Mouse (Mus musculus) neural tube, embryonic 14.5 days (tissue): ENCODE results near the gene S1pr3. TPM values are rescaled to one million over a fixed set of nuclear protein-coding genes. Genes with fewer than 3 reads are reported as not detected.

Source experiments
- ATAC-seq: fragments of 200-750 bp; cut with Nextera tagmentation; 2 replicates; pipeline ENCODE4 v1.8.0; 2017; ENCODE audit warnings: low read depth, mild to moderate bottlenecking, moderate TSS enrichment, moderate library complexity
- H3K27ac ChIP-seq: fragments of 300-500 bp; sonication (generic); 2 replicates; pipeline ENCODE4 v1.5.1; 2014; ENCODE audit warnings: low read depth, mild to moderate bottlenecking, control low read depth, low read length, moderate library complexity, mixed read lengths
- H3K27me3 ChIP-seq: fragments of 300-500 bp; sonication (generic); 2 replicates; pipeline ENCODE4 v1.6.1; 2014; ENCODE audit warnings: low read length; ENCODE audit not compliant: control insufficient read depth, insufficient read depth
- H3K36me3 ChIP-seq: fragments of 300-500 bp; sonication (generic); 2 replicates; pipeline ENCODE4 v1.6.1; 2014; ENCODE audit warnings: low read length, mixed read lengths; ENCODE audit not compliant: control insufficient read depth, insufficient read depth
- H3K4me1 ChIP-seq: fragments of 300-500 bp; sonication (generic); 2 replicates; pipeline ENCODE4 v1.6.1; 2014; ENCODE audit warnings: low read length; ENCODE audit not compliant: control insufficient read depth, insufficient read depth
- H3K4me2 ChIP-seq: fragments of 300-500 bp; sonication (generic); 2 replicates; pipeline ENCODE4 v1.6.1; 2014; ENCODE audit warnings: mild to moderate bottlenecking, low read depth, low read length, control low read depth
- H3K4me3 ChIP-seq: fragments of 300-500 bp; sonication (generic); 2 replicates; pipeline ENCODE4 v1.5.1; 2014; ENCODE audit warnings: low read depth, low read length, control low read depth, mixed read lengths
- H3K9ac ChIP-seq: fragments of 300-500 bp; sonication (generic); replicated peaks from 2 replicates; pipeline ENCODE4 v1.6.1; 2014; ENCODE audit warnings: low read depth, mild to moderate bottlenecking, control low read depth, low read length, mixed read lengths
- H3K9me3 ChIP-seq: fragments of 300-500 bp; sonication (generic); 2 replicates; pipeline ENCODE4 v1.6.1; 2016; ENCODE audit warnings: low read length; ENCODE audit not compliant: control insufficient read depth
- WGBS: fragments of 180-500 bp; shearing (Covaris S2); extraction: QIAGEN DNeasy Blood & Tissue Kit; methylation state at CpG from one replicate; pipeline ENCODE4 v1.1.7; 2014; 5-methylcytosine and 5-hydroxymethylcytosine counted together
- polyA plus RNA-seq: library from polyadenylated mRNA; unstranded; fragments of >200 nt; fragmentation: Nextera tagmentation; extraction: Ambion mirVana; gene quantifications from 2 replicates; pipeline ENCODE4 v1.2.1, GENCODE M21; 2014

S1pr3 gene
- polyA plus RNA-seq, 1 experiment from 2014 or later, result 5.9 TPM

GRCm38 (mm10) chr13:51411696-51412430 lies 3.4 kb downstream of the S1pr3 start:
- Histone ChIP-seq H3K27me3 (peaks cover 3% of the 10 kb centered on the region; the same call in 1 of the 2 replicates), H3K27ac (no peak overlapping the region), H3K4me1 (no peaks in the 10 kb centered on the region), H3K4me2 (no peak overlapping the region), H3K36me3 (no peaks in the 10 kb centered on the region), H3K4me3 (no peak overlapping the region), H3K9me3 (no peaks in the 10 kb centered on the region), H3K9ac (no peak overlapping the region)
- 78% methylated on average over 12 of the region's 12 CpGs for WGBS
- no peak for ATAC-seq

- Histone ChIP-seq H3K9me3 (no peaks in the 10 kb centered on the region), H3K27me3 (no peaks in the 10 kb centered on the region), H3K36me3 (no peaks in the 10 kb centered on the region), H3K4me1 (peaks cover 10% of the 10 kb centered on the region), H3K4me3 (no peak overlapping the region), H3K4me2 (no peak overlapping the region), H3K9ac (no peak overlapping the region), H3K27ac (no peak overlapping the region)
- WGBS, result 53% methylated on average over 3 of the region's 3 CpGs
- ATAC-seq, result no peak
These were observed 5.0 kb downstream of the S1pr3 start for GRCm38 (mm10) chr13:51413461-51413860.

- H3K36me3 ChIP-seq, result no peaks in the 10 kb centered on the region
- no peaks in the 10 kb centered on the region for H3K9me3 ChIP-seq
- no peak overlapping the region for H3K4me2 ChIP-seq
- H3K27ac ChIP-seq, result no peak overlapping the region
- no peak overlapping the region for H3K9ac ChIP-seq
- peaks cover 10% of the 10 kb centered on the region for H3K4me1 ChIP-seq
- ATAC-seq, result no peak
- H3K4me3 ChIP-seq, result no peak overlapping the region
- no peaks in the 10 kb centered on the region for H3K27me3 ChIP-seq
- WGBS, result 93% methylated on average over 11 of the region's 11 CpGs
These were observed 8.3 kb downstream of the S1pr3 start for GRCm38 (mm10) chr13:51416727-51417126.

GRCm38 (mm10) chr13:51417796-51418195 lies 9.4 kb downstream of the S1pr3 start:
- no peaks in the 10 kb centered on the region for H3K36me3 ChIP-seq
- no peak overlapping the region for H3K4me3 ChIP-seq
- peak overlapping the region; percentile 29; the same call in 1 of the 2 replicates for H3K9ac ChIP-seq
- WGBS, result 61% methylated on average over 6 of the region's 6 CpGs
- H3K4me1 ChIP-seq, result peaks cover 10% of the 10 kb centered on the region
- no peak for ATAC-seq
- no peaks in the 10 kb centered on the region for H3K27me3 ChIP-seq
- H3K9me3 ChIP-seq, result no peaks in the 10 kb centered on the region
- H3K4me2 ChIP-seq, result peak overlapping the region; percentile 33
- peak overlapping the region; percentile 55 for H3K27ac ChIP-seq

GRCm38 (mm10) chr13:51418268-51418941 lies 10.0 kb downstream of the S1pr3 start:
- peak; percentile 90 for ATAC-seq
- Histone ChIP-seq H3K4me2 (peak overlapping the region; percentile 33), H3K9ac (peak overlapping the region; percentile 29; the same call in 1 of the 2 replicates), H3K36me3 (no peaks in the 10 kb centered on the region), H3K9me3 (no peaks in the 10 kb centered on the region), H3K4me3 (peak overlapping the region; percentile 6; the same call in 1 of the 2 replicates), H3K27ac (peak overlapping the region; percentile 55; the same call in 1 of the 2 replicates), H3K27me3 (no peaks in the 10 kb centered on the region), H3K4me1 (peaks cover 10% of the 10 kb centered on the region)
- 4% methylated on average over 20 of the region's 20 CpGs for WGBS

- H3K9ac ChIP-seq, result no peak overlapping the region
- ATAC-seq, result peak; percentile 26
- no peaks in the 10 kb centered on the region for H3K9me3 ChIP-seq
- WGBS, result 77% methylated on average over 19 of the region's 19 CpGs
- H3K36me3 ChIP-seq, result no peaks in the 10 kb centered on the region
- H3K27ac ChIP-seq, result no peak overlapping the region
- peak overlapping the region; percentile 26 for H3K4me2 ChIP-seq
- H3K4me3 ChIP-seq, result no peak overlapping the region
- H3K4me1 ChIP-seq, result peaks cover 10% of the 10 kb centered on the region
- no peaks in the 10 kb centered on the region for H3K27me3 ChIP-seq
These were observed 10.6 kb downstream of the S1pr3 start for GRCm38 (mm10) chr13:51418942-51419451.

GRCm38 (mm10) chr13:51419501-51419900 lies 11.1 kb downstream of the S1pr3 start:
- WGBS, result 92% methylated on average over 15 of the region's 15 CpGs
- peaks cover 10% of the 10 kb centered on the region for H3K4me1 ChIP-seq
- peak; percentile 2; the same call in 1 of the 2 replicates for ATAC-seq
- no peak overlapping the region for H3K27ac ChIP-seq
- no peaks in the 10 kb centered on the region for H3K36me3 ChIP-seq
- H3K27me3 ChIP-seq, result no peaks in the 10 kb centered on the region
- H3K4me3 ChIP-seq, result no peak overlapping the region
- no peak overlapping the region for H3K4me2 ChIP-seq
- H3K9me3 ChIP-seq, result no peaks in the 10 kb centered on the region
- H3K9ac ChIP-seq, result no peak overlapping the region

- Histone ChIP-seq H3K9me3 (no peaks in the 10 kb centered on the region), H3K4me1 (peaks cover 10% of the 10 kb centered on the region), H3K9ac (no peak overlapping the region), H3K27ac (no peak overlapping the region), H3K27me3 (no peaks in the 10 kb centered on the region), H3K36me3 (no peaks in the 10 kb centered on the region), H3K4me3 (no peak overlapping the region), H3K4me2 (no peak overlapping the region)
- ATAC-seq, result no peak
- 91% methylated on average over 9 of the region's 9 CpGs for WGBS
These were observed 12.4 kb downstream of the S1pr3 start for GRCm38 (mm10) chr13:51420861-51421260.

GRCm38 (mm10) chr13:51423647-51424046 lies 15.2 kb downstream of the S1pr3 start:
- no peak overlapping the region for H3K27ac ChIP-seq
- no peaks in the 10 kb centered on the region for H3K27me3 ChIP-seq
- no peaks in the 10 kb centered on the region for H3K36me3 ChIP-seq
- H3K4me2 ChIP-seq, result no peak overlapping the region
- H3K4me3 ChIP-seq, result no peak overlapping the region
- H3K4me1 ChIP-seq, result no peaks in the 10 kb centered on the region
- ATAC-seq, result no peak
- 76% methylated on average over 9 of the region's 9 CpGs for WGBS
- H3K9ac ChIP-seq, result no peak overlapping the region
- H3K9me3 ChIP-seq, result no peaks in the 10 kb centered on the region
